Mouse (Mus musculus): ENCODE measurements around the gene Eepd1. TPM values are rescaled to one million over a fixed set of nuclear protein-coding genes. Genes with fewer than 3 reads are reported as not detected.

Eepd1 gene
- polyA plus RNA-seq, 1 experiment from 2014 or later: 16.8 TPM

DNA sequence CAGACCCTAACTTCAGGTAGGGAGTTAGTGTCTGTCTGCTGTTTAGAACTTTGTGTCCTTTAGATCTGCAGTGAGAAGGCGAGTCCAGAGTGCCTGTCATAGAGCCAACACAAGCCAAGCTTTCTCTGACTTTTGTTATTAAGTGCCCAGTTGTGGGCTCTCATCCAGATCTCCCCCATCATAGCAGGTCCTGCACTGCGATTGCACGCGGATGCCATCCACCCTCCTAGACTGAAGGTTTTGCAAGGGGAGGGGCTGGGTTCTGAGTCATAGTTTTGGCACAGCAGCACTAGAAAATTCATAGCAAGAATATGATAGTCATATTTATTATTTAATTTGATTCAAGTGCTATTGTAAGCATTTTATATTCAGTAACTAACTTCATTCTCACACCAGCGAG lies 12.6 kb downstream of the Eepd1 start:
- ATAC-seq (ENCODE audit: low FRiP score, low TSS enrichment) (peak; percentile 53; the same call in 1 of the 2 replicates), DNase-seq (ENCODE audit: low spot score) (peak; percentile 14)
- Histone ChIP-seq H3K4me2 (replicated peaks; ENCODE audit: low read depth) (no peak overlapping the region), H3K9ac (ENCODE audit: low read length) (no peak overlapping the region), H3K4me3 (ENCODE audit: low read depth, low read length) (no peak overlapping the region), H3K36me3 (ENCODE audit: control insufficient read depth, insufficient read depth, low read length) (no peaks in the 10 kb centered on the region), H3K9me3 (ENCODE audit: control insufficient read depth, low read length) (no peaks in the 10 kb centered on the region), H3K27ac (replicated peaks) (no peak overlapping the region), H3K27me3 (ENCODE audit: control insufficient read depth, insufficient read depth, low read length) (no peaks in the 10 kb centered on the region), H3K4me1 (replicated peaks; ENCODE audit: control insufficient read depth, insufficient read depth) (no peaks in the 10 kb centered on the region)
- 43% methylated on average over 5 of the region's 5 CpGs for WGBS
- TF ChIP-seq CTCF (IDR thresholded peaks at IDR 0.05; ENCODE audit: low read depth) (no peak), EP300 (optimal IDR thresholded peaks at IDR 0.05) (no peak)

DNA sequence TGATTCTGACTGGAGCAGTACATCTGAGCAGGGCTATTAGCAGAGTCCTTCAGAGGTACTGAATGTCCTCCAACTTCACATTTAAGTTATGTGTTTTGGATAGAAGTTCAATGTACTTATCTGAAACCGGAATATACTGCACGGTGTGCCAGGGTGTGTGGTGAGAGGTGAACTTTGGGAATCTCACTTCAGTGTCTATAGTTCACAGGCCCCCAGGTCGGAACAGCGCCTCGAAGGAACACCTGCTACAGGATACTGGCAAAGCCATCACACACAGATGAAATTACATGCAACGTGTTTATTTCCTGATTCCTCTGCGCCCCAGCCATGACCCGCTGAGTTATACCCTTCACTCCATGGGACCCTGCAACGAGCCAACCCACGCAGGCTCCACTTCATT lies 14.3 kb downstream of the Eepd1 start:
- H3K4me2 ChIP-seq (replicated peaks; ENCODE audit: low read depth): no peak overlapping the region
- no peaks in the 10 kb centered on the region for H3K27me3 ChIP-seq (ENCODE audit: control insufficient read depth, insufficient read depth, low read length)
- no peaks in the 10 kb centered on the region for H3K9me3 ChIP-seq (ENCODE audit: control insufficient read depth, low read length)
- no peak overlapping the region for H3K9ac ChIP-seq (ENCODE audit: low read length)
- 90% methylated on average over 10 of the region's 10 CpGs for WGBS
- DNase-seq (ENCODE audit: low spot score) (peak; percentile 7), ATAC-seq (ENCODE audit: low FRiP score, low TSS enrichment) (no peak)
- H3K4me1 ChIP-seq (replicated peaks; ENCODE audit: control insufficient read depth, insufficient read depth): no peaks in the 10 kb centered on the region
- H3K36me3 ChIP-seq (ENCODE audit: control insufficient read depth, insufficient read depth, low read length): no peaks in the 10 kb centered on the region
- H3K4me3 ChIP-seq (ENCODE audit: low read depth, low read length): no peak overlapping the region
- TF ChIP-seq EP300 (optimal IDR thresholded peaks at IDR 0.05) (no peak), CTCF (IDR thresholded peaks at IDR 0.05; ENCODE audit: low read depth) (no peak)
- H3K27ac ChIP-seq (replicated peaks): no peak overlapping the region

DNA sequence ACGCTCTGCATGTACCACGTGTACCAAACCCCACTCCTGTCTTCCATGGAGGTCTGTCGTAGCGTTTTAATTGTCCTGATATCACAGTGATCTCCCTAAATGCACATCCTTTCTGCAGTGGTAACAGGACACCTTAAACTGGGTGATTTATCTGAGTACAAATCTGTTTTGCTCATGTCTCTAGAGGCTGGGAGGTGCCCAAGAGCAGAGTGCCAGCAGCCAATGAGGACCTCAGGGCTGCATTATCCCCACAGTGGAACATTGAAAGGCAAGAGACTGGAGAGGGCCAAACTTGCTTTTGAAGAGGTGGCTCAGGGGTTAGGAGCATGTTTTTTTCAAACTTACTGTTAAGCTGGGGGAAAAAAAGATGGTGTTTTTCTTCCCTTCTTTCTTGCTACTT lies 14.8 kb downstream of the Eepd1 start:
- ATAC-seq (ENCODE audit: low FRiP score, low TSS enrichment) (no peak), DNase-seq (ENCODE audit: low spot score) (no peak)
- Histone ChIP-seq H3K9me3 (ENCODE audit: control insufficient read depth, low read length) (no peaks in the 10 kb centered on the region), H3K4me2 (replicated peaks; ENCODE audit: low read depth) (no peak overlapping the region), H3K4me1 (replicated peaks; ENCODE audit: control insufficient read depth, insufficient read depth) (no peaks in the 10 kb centered on the region), H3K27me3 (ENCODE audit: control insufficient read depth, insufficient read depth, low read length) (no peaks in the 10 kb centered on the region), H3K9ac (ENCODE audit: low read length) (no peak overlapping the region), H3K4me3 (ENCODE audit: low read depth, low read length) (no peak overlapping the region), H3K36me3 (ENCODE audit: control insufficient read depth, insufficient read depth, low read length) (no peaks in the 10 kb centered on the region), H3K27ac (replicated peaks) (no peak overlapping the region)
- TF ChIP-seq CTCF (IDR thresholded peaks at IDR 0.05; ENCODE audit: low read depth): no peak
- no peak for TF ChIP-seq EP300 (optimal IDR thresholded peaks at IDR 0.05)
- WGBS: 85% methylated on average over 4 of the region's 4 CpGs

DNA sequence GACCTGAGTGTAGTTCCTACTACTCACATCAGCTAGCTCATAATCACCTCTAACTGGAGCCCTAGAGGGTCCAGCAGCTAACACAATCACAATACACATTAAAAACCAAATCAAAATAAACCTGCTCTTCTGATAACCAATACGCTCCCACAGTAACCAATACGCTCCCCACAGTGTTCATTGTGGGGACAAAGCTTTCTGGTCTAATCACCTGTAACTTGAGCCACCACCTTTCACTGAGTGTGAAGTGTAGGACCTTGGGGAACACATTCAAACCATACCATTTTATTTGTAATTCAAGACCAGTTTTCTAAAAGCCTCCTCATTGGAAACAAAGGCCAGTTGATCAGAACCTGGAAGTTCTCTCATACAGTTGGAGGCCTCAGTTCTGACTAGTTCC lies 15.4 kb downstream of the Eepd1 start:
- H3K4me1 ChIP-seq (replicated peaks; ENCODE audit: control insufficient read depth, insufficient read depth): no peaks in the 10 kb centered on the region
- no peak overlapping the region for H3K4me3 ChIP-seq (ENCODE audit: low read depth, low read length)
- no peaks in the 10 kb centered on the region for H3K36me3 ChIP-seq (ENCODE audit: control insufficient read depth, insufficient read depth, low read length)
- H3K9ac ChIP-seq (ENCODE audit: low read length): no peak overlapping the region
- no peaks in the 10 kb centered on the region for H3K27me3 ChIP-seq (ENCODE audit: control insufficient read depth, insufficient read depth, low read length)
- H3K9me3 ChIP-seq (ENCODE audit: control insufficient read depth, low read length): no peaks in the 10 kb centered on the region
- no peak overlapping the region for H3K27ac ChIP-seq (replicated peaks)
- no peak for ATAC-seq (ENCODE audit: low FRiP score, low TSS enrichment)
- no peak overlapping the region for H3K4me2 ChIP-seq (replicated peaks; ENCODE audit: low read depth)
- TF ChIP-seq CTCF (IDR thresholded peaks at IDR 0.05; ENCODE audit: low read depth): no peak
- TF ChIP-seq EP300 (optimal IDR thresholded peaks at IDR 0.05): no peak
- 98% methylated on average over 2 of the region's 2 CpGs for WGBS
- DNase-seq (ENCODE audit: low spot score): no peak

DNA sequence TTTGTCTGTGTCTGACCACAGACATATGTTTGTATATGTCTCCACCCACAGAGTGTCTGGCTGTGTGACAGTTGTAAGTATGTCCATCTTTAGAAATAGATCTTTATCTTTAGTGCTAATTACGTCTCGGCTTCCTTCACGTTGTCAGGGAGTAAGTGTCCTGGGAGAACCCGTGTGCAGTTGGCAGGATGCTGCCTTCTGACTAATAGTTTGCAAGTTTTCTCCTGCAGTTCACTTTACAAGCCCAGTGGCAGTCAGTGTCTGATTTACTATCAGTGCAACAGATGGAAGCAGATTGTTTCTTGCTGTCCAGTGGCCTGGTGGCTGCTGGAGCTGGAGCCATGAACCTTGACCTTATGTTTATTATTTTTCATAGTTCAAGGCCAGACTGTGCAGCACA lies 17.4 kb downstream of the Eepd1 start:
- TF ChIP-seq EP300 (optimal IDR thresholded peaks at IDR 0.05) (no peak), CTCF (IDR thresholded peaks at IDR 0.05; ENCODE audit: low read depth) (no peak)
- no peak overlapping the region for H3K4me3 ChIP-seq (ENCODE audit: low read depth, low read length)
- H3K27me3 ChIP-seq (ENCODE audit: control insufficient read depth, insufficient read depth, low read length): no peaks in the 10 kb centered on the region
- 28% methylated on average over 4 of the region's 4 CpGs for WGBS
- DNase-seq (ENCODE audit: low spot score) (no peak), ATAC-seq (ENCODE audit: low FRiP score, low TSS enrichment) (no peak)
- H3K4me2 ChIP-seq (replicated peaks; ENCODE audit: low read depth): no peak overlapping the region
- H3K27ac ChIP-seq (replicated peaks): no peak overlapping the region
- H3K9ac ChIP-seq (ENCODE audit: low read length): no peak overlapping the region
- no peaks in the 10 kb centered on the region for H3K9me3 ChIP-seq (ENCODE audit: control insufficient read depth, low read length)
- no peaks in the 10 kb centered on the region for H3K4me1 ChIP-seq (replicated peaks; ENCODE audit: control insufficient read depth, insufficient read depth)
- H3K36me3 ChIP-seq (ENCODE audit: control insufficient read depth, insufficient read depth, low read length): no peaks in the 10 kb centered on the region

DNA sequence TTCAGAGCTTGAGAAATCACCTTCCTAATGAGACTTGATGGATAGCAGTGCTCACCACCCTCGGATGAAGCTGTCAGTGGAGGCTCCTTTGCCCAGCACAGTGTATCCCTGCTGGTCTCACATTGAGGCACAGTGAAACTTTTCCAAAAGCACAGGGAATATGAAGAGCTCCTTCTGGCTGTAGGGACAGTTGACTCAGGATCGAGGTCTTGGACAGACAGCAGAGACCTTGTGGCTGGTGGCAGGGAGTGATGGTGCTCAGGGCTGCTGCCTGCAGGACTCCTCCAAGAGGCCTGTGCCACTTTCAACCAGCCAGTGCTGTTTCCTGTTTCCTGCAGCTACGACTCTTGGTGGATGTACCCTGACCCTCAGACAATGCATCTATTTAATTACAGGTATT lies 18.0 kb downstream of the Eepd1 start:
- Histone ChIP-seq H3K4me2 (replicated peaks; ENCODE audit: low read depth) (no peak overlapping the region), H3K9me3 (ENCODE audit: control insufficient read depth, low read length) (no peaks in the 10 kb centered on the region), H3K4me1 (replicated peaks; ENCODE audit: control insufficient read depth, insufficient read depth) (no peaks in the 10 kb centered on the region), H3K4me3 (ENCODE audit: low read depth, low read length) (no peak overlapping the region), H3K9ac (ENCODE audit: low read length) (no peak overlapping the region), H3K27ac (replicated peaks) (no peak overlapping the region), H3K27me3 (ENCODE audit: control insufficient read depth, insufficient read depth, low read length) (no peaks in the 10 kb centered on the region), H3K36me3 (ENCODE audit: control insufficient read depth, insufficient read depth, low read length) (no peaks in the 10 kb centered on the region)
- DNase-seq (ENCODE audit: low spot score) (no peak), ATAC-seq (ENCODE audit: low FRiP score, low TSS enrichment) (no peak)
- TF ChIP-seq CTCF (IDR thresholded peaks at IDR 0.05; ENCODE audit: low read depth) (no peak), EP300 (optimal IDR thresholded peaks at IDR 0.05) (no peak)
- WGBS: 47% methylated on average over 3 of the region's 3 CpGs

Measured in stomach, postnatal 0 days (tissue).